Mouse (Mus musculus) neutrophil, adult 5-6 weeks (primary cell): ENCODE measurements around the gene Pin1. TPM values are rescaled to one million over a fixed set of nuclear protein-coding genes. Genes with fewer than 3 reads are reported as not detected.

ENCODE experiments used
- ATAC-seq: fragments of 151-379, 151-347 bp; 2 replicates; pipeline ENCODE4 v1.8.0; 2017; ENCODE audit warnings: mild to moderate bottlenecking, moderate TSS enrichment; ENCODE audit not compliant: insufficient number of reproducible peaks, poor library complexity, low FRiP score, severe bottlenecking; ENCODE audit errors: extremely low read depth
- total RNA-seq: library from RNA; stranded (forward); fragments of 200-1000 nt; gene quantifications from 2 replicates; pipeline ENCODE4 v1.2.3, GENCODE M21; 2017

Pin1 gene
- total RNA-seq, 1 experiment from 2014 or later, result 9.8 TPM

- no peak for ATAC-seq
Observed at GRCm38 (mm10) chr9:20652260-20652658, 364 bp downstream of the Pin1 start.

DNA sequence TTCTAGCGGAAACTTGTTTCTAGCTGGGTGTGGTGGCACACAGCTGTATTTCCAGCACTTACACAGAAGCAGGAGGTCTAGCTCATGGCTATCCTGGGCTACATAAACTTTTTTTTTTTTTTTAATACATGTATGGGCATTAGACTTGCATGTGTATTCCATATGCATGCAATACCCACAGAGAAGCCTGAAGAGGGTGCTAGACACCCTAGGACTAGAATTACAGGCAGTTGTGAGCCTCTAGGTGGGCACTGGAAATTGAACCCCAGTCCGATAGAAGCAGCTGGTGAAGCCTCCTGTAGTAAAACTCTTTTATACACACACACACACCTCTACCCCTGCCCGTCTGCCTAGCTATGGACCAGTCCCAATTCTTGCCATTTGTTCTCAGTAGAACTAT is 2.0 kb downstream of the Pin1 start:
- no peak for ATAC-seq

DNA sequence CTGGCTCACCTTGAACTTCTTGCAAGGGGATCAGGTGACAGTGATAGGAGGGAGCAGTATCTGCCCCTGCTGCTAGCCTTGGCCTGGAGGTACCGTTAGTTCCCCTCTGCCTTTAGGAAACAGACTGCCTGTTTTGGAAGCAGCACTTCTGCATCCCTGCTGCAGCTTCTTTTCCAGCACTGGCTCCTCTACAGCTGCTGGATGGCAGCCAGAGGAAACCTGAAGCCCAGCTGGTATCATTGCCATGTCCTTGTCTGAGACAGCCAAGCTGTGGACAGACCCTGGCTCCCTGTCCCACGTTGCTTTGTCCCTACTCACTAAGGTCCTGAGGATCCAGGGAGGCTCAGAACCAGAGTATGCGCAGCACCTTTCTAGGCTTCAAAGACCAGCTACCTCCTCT is 5.7 kb downstream of the Pin1 start:
- no peak for ATAC-seq

- ATAC-seq, result peak; percentile 31; the same call in 1 of the 2 replicates
Observed at GRCm38 (mm10) chr9:20662325-20662724, 10.4 kb downstream of the Pin1 start.

GRCm38 (mm10) chr9:20662874-20663273 is 11.0 kb downstream of the Pin1 start:
- no peak for ATAC-seq

- no peak for ATAC-seq
Observed at GRCm38 (mm10) chr9:20663956-20664355, 12.1 kb downstream of the Pin1 start.

DNA sequence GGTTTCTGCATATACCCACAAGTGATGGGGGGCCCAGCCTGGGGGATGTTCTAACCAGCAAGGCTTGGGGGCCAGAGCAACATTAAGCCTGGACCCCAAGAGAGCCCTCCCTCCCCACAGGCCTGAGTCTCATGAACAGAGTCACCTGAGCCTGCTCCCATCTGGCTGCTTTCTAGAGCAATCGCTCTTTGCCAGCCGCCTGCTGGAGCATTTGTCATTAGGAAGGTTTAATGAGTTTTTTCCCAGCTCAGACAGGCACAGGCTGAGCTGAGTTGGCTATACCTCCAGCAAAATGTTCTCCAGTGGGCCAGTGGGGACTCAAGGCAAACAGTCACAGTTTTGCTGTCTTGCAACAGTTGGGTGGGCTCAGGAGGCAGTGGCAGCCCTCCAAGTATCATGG is 12.5 kb downstream of the Pin1 start:
- no peak for ATAC-seq

- ATAC-seq, result no peak
Observed at GRCm38 (mm10) chr9:20664982-20665637, 13.2 kb downstream of the Pin1 start.

GRCm38 (mm10) chr9:20665925-20666324 is 14.0 kb downstream of the Pin1 start:
- no peak for ATAC-seq

DNA sequence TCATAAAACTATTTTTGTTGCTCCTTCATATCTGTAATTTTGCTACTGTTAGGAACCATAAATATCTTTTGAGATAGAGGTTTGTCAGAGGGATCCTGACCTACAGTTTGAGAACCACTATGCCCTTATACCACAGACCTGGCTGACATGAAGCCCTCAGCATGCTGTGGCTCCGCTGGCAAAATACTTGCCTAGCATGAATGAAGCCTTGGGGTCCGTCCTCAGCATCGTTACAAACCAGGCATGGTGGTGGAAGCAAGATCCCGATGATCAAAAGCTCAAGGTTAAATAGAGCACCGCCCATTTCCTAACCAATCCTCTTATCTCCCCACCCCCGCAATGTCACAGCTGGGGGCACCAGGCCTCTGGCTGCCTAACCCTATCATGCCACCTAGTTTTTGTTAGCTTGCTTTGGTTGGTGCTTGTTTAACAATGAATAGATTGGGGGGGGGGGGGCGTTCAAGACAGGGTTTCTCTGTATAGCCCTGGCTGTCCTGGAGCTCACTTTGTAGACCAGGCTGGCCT is 14.7 kb downstream of the Pin1 start:
- no peak for ATAC-seq

- ATAC-seq, result no peak
Observed at GRCm38 (mm10) chr9:20668065-20668464, 16.2 kb downstream of the Pin1 start.

DNA sequence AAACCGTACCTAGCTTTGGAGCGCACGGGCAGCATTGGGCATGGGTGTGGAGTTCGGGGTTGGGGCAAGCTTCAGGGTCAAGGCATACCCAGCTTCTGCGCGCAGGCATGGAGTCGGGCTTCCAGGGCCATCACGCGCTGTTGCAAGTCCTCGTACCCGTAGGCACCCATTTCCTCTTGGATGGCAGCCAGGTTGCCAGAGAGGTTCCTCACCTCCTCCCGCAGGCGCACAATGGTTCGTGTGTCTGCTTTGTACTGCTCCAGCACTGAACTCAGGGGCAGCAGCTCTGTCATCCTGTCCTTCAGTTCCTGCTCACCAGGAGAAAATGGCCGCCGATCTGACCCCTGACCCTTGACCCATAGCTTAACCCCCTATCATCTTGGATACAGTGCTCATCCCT is 20.2 kb downstream of the Pin1 start:
- ATAC-seq, result no peak

DNA sequence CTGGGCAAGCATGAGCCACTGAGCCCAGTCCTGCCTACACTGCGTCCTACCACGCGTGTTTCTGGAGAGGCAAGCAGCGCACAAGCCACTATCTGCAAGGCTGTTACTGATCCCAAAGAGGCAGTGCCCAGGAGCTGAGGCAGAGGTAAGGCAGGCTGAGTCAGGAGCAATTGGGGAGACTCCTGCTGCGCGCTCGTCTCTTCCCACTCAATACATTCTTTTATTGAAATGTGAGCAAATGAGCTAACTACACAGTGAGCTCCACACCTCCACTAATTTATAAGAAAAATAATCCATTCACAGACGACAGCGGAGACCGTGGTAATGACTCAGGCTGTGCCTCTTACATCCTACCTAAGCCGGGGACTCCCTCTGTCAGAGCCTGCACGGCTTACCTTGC is 26.0 kb downstream of the Pin1 start:
- no peak for ATAC-seq

GRCm38 (mm10) chr9:20680378-20680958 is 28.6 kb downstream of the Pin1 start:
- ATAC-seq, result no peak

DNA sequence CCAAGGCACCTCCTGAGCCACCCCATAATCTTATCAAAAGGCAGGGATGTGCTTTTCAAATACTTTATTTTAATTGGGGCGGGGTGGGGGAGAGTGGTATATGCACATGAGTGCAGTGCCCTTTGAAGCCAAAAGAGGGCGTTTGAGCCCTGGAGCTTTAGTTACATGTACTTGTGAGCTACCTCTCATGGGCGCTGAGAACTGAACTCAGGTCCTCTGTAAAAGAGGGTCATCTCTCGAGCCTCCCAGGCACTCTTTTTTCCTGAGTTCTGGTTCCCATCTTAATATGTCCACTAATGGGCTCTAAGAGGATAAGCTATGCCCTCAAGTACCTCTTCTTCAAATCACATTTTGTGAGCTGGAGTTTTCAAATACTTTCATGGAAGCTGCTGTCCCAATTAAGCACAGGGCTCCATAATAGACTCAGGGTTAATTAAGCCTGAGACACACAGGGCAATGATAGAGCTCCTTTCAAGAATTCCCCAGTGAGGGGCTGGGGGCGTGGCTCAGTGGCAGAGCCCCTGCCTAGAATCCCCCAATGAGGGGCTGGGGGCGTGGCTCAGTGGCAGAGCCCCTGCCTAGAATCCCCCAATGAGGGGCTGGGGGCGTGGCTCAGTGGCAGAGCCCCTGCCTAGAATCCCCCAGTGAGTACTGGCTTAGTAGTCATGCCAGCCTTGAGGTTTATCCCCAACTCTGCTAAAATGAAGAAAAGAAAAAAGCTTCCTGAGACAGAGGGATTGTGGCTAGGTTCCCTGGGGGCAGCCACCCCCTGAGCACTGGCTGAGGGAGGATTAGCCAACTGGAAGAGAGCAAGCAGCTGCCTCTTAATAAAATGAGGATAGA is 29.9 kb downstream of the Pin1 start:
- ATAC-seq, result no peak

DNA sequence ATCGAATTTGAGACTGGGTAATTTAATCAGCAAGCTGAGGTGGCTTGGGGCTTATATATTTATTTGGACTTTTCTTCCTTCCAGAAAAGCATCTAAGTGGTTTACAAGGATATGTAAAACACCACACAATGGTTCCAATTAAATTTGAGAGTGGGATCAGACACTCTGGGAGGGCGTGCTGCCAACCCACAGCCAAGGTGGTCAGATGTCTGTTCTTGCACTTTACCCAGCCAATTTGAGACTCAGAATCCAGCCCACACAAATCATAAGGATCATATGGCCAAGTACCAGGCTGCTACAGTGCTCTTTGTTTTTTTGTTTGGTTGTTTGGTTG is 30.5 kb downstream of the Pin1 start:
- ATAC-seq, result no peak

DNA sequence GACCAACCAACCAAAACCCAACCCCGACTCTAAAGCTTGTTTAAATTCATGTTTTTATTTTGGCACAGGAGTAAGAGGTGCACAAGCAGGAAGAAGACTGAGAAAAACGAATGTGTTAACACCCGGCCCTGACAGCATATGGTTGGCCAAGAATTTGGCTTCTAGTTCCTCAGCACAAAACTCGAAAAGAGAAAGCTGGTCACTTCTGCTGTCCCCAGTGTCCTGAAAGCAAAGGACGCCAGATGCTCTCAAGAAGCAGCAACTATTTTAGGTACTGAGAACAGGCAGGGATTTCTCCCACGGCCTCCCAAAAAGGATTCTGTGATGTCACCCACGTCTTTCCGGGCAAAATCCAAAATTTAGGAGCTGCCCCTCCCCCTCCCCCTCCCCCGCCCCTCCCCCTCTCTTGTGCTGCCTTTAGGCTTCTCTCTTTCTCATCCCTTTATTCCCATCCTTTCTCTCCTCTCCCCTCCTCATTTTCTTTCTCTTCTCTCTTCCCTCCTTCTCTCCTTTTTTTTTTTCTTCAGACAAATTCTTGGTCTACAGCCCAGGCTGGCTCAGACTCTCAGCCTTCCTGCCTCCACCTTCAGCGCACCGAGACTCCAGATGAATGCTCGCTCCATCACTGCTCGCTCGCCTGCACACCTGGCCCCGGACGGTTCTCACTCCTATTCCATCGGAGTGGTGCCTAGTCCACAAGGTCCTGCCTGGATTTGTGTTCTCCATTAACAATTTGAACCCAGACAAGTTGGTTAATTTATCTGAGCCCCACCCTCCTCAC is 33.4 kb downstream of the Pin1 start:
- no peak for ATAC-seq

DNA sequence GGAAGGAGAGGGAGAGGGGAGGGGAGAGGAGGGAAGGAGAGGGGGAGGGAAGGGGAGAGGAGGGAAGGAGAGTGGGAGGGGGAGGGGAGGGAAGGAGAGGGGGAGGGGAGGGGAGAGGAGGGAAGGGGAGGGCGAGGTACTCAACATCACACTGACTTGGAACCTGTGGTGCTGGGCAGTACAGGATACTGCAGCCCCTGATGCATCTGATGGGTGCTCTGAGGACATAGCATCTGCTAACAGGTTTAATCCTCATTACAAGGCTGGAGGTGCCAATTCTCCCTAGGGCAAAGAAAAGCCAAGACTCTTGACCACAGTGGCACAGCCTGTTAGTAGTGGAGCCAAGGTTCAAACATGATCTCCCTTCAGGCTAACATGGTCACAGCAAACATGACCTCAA is 37.5 kb downstream of the Pin1 start:
- ATAC-seq, result no peak

GRCm38 (mm10) chr9:20689913-20690312 is 38.0 kb downstream of the Pin1 start:
- ATAC-seq, result no peak
